Mouse (Mus musculus) forebrain, embryonic 14.5 days (tissue): Measurements from ENCODE around the gene Etv6. TPM values are rescaled to one million over a fixed set of nuclear protein-coding genes. Genes with fewer than 3 reads are reported as not detected.

Experiments
- ATAC-seq: fragments of 200-750 bp; cut with Nextera tagmentation; 2 replicates; pipeline ENCODE4 v1.8.0; 2017; ENCODE audit warnings: mild to moderate bottlenecking, moderate library complexity
- DNase-seq: peaks from one replicate; pipeline ENCODE4 v3.0.0-alpha.2; 2015; ENCODE audit warnings: low spot score
- H3K27ac ChIP-seq: fragments of 300-500 bp; sonication (generic); 2 replicates; pipeline ENCODE4 v1.5.1; 2014; ENCODE audit warnings: low read depth, mild to moderate bottlenecking, control low read depth, low read length, moderate library complexity
- H3K27me3 ChIP-seq: fragments of 300-500 bp; sonication (generic); replicated peaks from 2 replicates; pipeline ENCODE4 v1.6.1; 2014; ENCODE audit warnings: low read length, control low read depth, mixed read lengths; ENCODE audit not compliant: control insufficient read depth, insufficient read depth
- H3K36me3 ChIP-seq: fragments of 300-500 bp; sonication (generic); 2 replicates; pipeline ENCODE4 v1.6.1; 2014; ENCODE audit warnings: low read length, control low read depth; ENCODE audit not compliant: control insufficient read depth, insufficient read depth
- H3K4me1 ChIP-seq: fragments of 300-500 bp; sonication (generic); 2 replicates; pipeline ENCODE4 v1.6.1; 2014; ENCODE audit warnings: antibody characterized with exemption, low read length, control low read depth; ENCODE audit not compliant: control insufficient read depth, insufficient read depth
- H3K4me2 ChIP-seq: fragments of 300-500 bp; sonication (generic); 2 replicates; pipeline ENCODE4 v1.6.1; 2014; ENCODE audit warnings: mild to moderate bottlenecking, control low read depth, low read length
- H3K4me3 ChIP-seq: fragments of 300-500 bp; sonication (generic); 2 replicates; pipeline ENCODE4 v1.5.1; 2014; ENCODE audit warnings: low read depth, low read length, control low read depth
- H3K9ac ChIP-seq: fragments of 300-500 bp; sonication (generic); 2 replicates; pipeline ENCODE4 v1.6.1; 2014; ENCODE audit warnings: mild to moderate bottlenecking, low read length, control low read depth, moderate library complexity
- H3K9me3 ChIP-seq: fragments of 300-500 bp; sonication (generic); replicated peaks from 2 replicates; pipeline ENCODE4 v1.6.1; 2016; ENCODE audit warnings: low read length, control low read depth, mixed read lengths; ENCODE audit not compliant: control insufficient read depth
- WGBS: fragments of 180-500 bp; shearing (Covaris S2); extraction: QIAGEN DNeasy Blood & Tissue Kit; methylation state at CpG from one replicate; pipeline ENCODE4 v1.1.7; 2014; 5-methylcytosine and 5-hydroxymethylcytosine counted together
- polyA plus RNA-seq: library from polyadenylated mRNA; unstranded; fragments of >200 nt; fragmentation: Nextera tagmentation; extraction: Ambion mirVana; gene quantifications from 2 replicates; pipeline ENCODE4 v1.2.1, GENCODE M21; 2014

Etv6 gene
- polyA plus RNA-seq, 1 experiment from 2014 or later, result 6.1 TPM

GRCm38 (mm10) chr6:134262911-134263607 lies 227.6 kb downstream of the Etv6 start:
- Histone ChIP-seq H3K36me3 (peaks cover 7% of the 10 kb centered on the region), H3K9ac (no peak overlapping the region), H3K27ac (no peak overlapping the region), H3K4me3 (no peak overlapping the region), H3K4me1 (no peaks in the 10 kb centered on the region), H3K9me3 (peaks cover 5% of the 10 kb centered on the region; the same call in 1 of the 2 replicates), H3K4me2 (no peak overlapping the region), H3K27me3 (no peaks in the 10 kb centered on the region)
- ATAC-seq (no peak), DNase-seq (no peak)
- 76% methylated on average over 6 of the region's 6 CpGs for WGBS

- Histone ChIP-seq H3K4me2 (no peak overlapping the region), H3K9me3 (no peaks in the 10 kb centered on the region), H3K36me3 (0 out of 2 replicates have a peak, but pooled peaks cover 5% of the 10 kb centered on the region), H3K4me3 (no peak overlapping the region), H3K27me3 (no peaks in the 10 kb centered on the region), H3K4me1 (no peaks in the 10 kb centered on the region), H3K9ac (no peak overlapping the region), H3K27ac (no peak overlapping the region)
- ATAC-seq (no peak), DNase-seq (no peak)
- 97% methylated on average over 2 of the region's 2 CpGs for WGBS
Measured at GRCm38 (mm10) chr6:134273884-134274283, 238.4 kb downstream of the Etv6 start.

GRCm38 (mm10) chr6:134276954-134277353 lies 241.5 kb downstream of the Etv6 start:
- Histone ChIP-seq H3K4me1 (no peaks in the 10 kb centered on the region), H3K4me2 (no peak overlapping the region), H3K27me3 (no peaks in the 10 kb centered on the region), H3K27ac (no peak overlapping the region), H3K4me3 (no peak overlapping the region), H3K9ac (no peak overlapping the region), H3K36me3 (no peaks in the 10 kb centered on the region), H3K9me3 (no peaks in the 10 kb centered on the region)
- ATAC-seq (no peak), DNase-seq (no peak)
- 88% methylated on average over 2 of the region's 2 CpGs for WGBS

GRCm38 (mm10) chr6:134282095-134282494 lies 246.6 kb downstream of the Etv6 start:
- Histone ChIP-seq H3K36me3 (no peaks in the 10 kb centered on the region), H3K4me2 (no peak overlapping the region), H3K4me1 (no peaks in the 10 kb centered on the region), H3K27ac (no peak overlapping the region), H3K9me3 (no peaks in the 10 kb centered on the region), H3K4me3 (no peak overlapping the region), H3K9ac (no peak overlapping the region), H3K27me3 (no peaks in the 10 kb centered on the region)
- WGBS, result 80% methylated on average over 3 of the region's 3 CpGs
- DNase-seq (no peak), ATAC-seq (no peak)

- ATAC-seq (no peak), DNase-seq (no peak)
- Histone ChIP-seq H3K27ac (no peak overlapping the region), H3K4me2 (no peak overlapping the region), H3K9me3 (no peaks in the 10 kb centered on the region), H3K4me3 (no peak overlapping the region), H3K4me1 (no peaks in the 10 kb centered on the region), H3K9ac (no peak overlapping the region), H3K36me3 (no peaks in the 10 kb centered on the region), H3K27me3 (no peaks in the 10 kb centered on the region)
- 89% methylated on average over 3 of the region's 3 CpGs for WGBS
Measured at GRCm38 (mm10) chr6:134291823-134292222, 256.3 kb downstream of the Etv6 start.

- no peak overlapping the region for H3K4me2 ChIP-seq
- ATAC-seq (no peak), DNase-seq (no peak)
- no peaks in the 10 kb centered on the region for H3K4me1 ChIP-seq
- H3K27me3 ChIP-seq, result no peaks in the 10 kb centered on the region
- no peaks in the 10 kb centered on the region for H3K9me3 ChIP-seq
- H3K4me3 ChIP-seq, result no peak overlapping the region
- H3K27ac ChIP-seq, result no peak overlapping the region
- no peaks in the 10 kb centered on the region for H3K36me3 ChIP-seq
- 93% methylated on average over 5 of the region's 5 CpGs for WGBS
- H3K9ac ChIP-seq, result no peak overlapping the region
Measured at GRCm38 (mm10) chr6:134292404-134292803, 256.9 kb downstream of the Etv6 start.

- H3K4me1 ChIP-seq, result no peaks in the 10 kb centered on the region
- H3K9me3 ChIP-seq, result no peaks in the 10 kb centered on the region
- 49% methylated on average over 9 of the region's 9 CpGs for WGBS
- H3K4me2 ChIP-seq, result no peak overlapping the region
- no peak for DNase-seq
- no peak overlapping the region for H3K27ac ChIP-seq
- no peak for ATAC-seq
- H3K27me3 ChIP-seq, result no peaks in the 10 kb centered on the region
- no peaks in the 10 kb centered on the region for H3K36me3 ChIP-seq
- H3K4me3 ChIP-seq, result no peak overlapping the region
- no peak overlapping the region for H3K9ac ChIP-seq
Measured at GRCm38 (mm10) chr6:134293615-134294508, 258.4 kb downstream of the Etv6 start.

GRCm38 (mm10) chr6:134297884-134298619 lies 262.6 kb downstream of the Etv6 start:
- no peak overlapping the region for H3K4me3 ChIP-seq
- H3K9me3 ChIP-seq, result no peaks in the 10 kb centered on the region
- WGBS, result 79% methylated on average over 13 of the region's 13 CpGs
- no peak for DNase-seq
- no peak for ATAC-seq
- H3K4me2 ChIP-seq, result no peak overlapping the region
- H3K9ac ChIP-seq, result no peak overlapping the region
- H3K27me3 ChIP-seq, result no peaks in the 10 kb centered on the region
- H3K36me3 ChIP-seq, result no peaks in the 10 kb centered on the region
- H3K4me1 ChIP-seq, result no peaks in the 10 kb centered on the region
- H3K27ac ChIP-seq, result no peak overlapping the region
